10 mouse cellular contexts compared by ENCODE assay signal in the genomic region with DNA sequence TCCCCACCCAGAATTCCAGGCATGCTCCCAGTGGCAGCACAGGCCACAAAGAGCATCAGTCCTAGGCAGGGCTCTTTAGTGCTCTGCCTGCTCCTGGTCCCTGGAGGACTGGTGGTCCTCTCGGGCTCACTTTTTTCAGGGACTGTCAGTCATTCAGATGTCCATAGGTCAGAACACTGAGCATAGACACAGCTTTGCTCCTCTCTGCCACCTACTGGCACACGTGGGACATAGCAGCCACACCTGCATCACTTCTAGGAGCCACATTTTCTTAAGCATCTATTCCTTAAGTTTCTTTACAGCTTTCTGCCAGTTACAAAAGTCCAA. TPM values are rescaled to one million over a fixed set of nuclear protein-coding genes. Genes with fewer than 3 reads are reported as not detected.
A peak's percentile ranks its signal among the peaks of the same experiment; 100 is the strongest.
DNase-seq lines count a peak whose midpoint lies in the region; ATAC-seq lines count a peak whose summit lies in the region.
"Had no signal": no experiment of that assay in that cellular context is flagged by ENCODE, and none has a peak within 500 bp of the region (broad histone marks: within the 10 kb centered on the region; RNA-seq: fewer than 3 reads in every experiment).

No protein-coding gene starts in this region.

- no peaks in the 10 kb centered on the region for H3K9me3 ChIP-seq in liver, embryonic 11.5 days (ENCODE audit: control insufficient read depth, low read length)
- no peaks in the 10 kb centered on the region for H3K9me3 ChIP-seq in hindbrain, embryonic 15.5 days

- no peak overlapping the region for H3K27ac ChIP-seq in liver, embryonic 11.5 days (ENCODE audit: low read depth, low read length)
- no peak overlapping the region for H3K27ac ChIP-seq in hindbrain, embryonic 15.5 days (replicated peaks)

- ATAC-seq in liver, embryonic 11.5 days (replicated peaks; ENCODE audit: low FRiP score): no peak
- peak; percentile 50 for ATAC-seq in common myeloid progenitor, adult 5-6 weeks (replicated peaks; ENCODE audit: low read depth, poor library complexity, severe bottlenecking)
- peak; percentile 49; the same call in 1 of the 2 replicates for ATAC-seq in hindbrain, embryonic 15.5 days (ENCODE audit: low FRiP score, low read depth)
- ATAC-seq in monocyte, adult 5-6 weeks (replicated peaks; ENCODE audit: insufficient number of reproducible peaks, low FRiP score, low TSS enrichment, poor library complexity, severe bottlenecking): no peak

- no peaks in the 10 kb centered on the region for H3K36me3 ChIP-seq in liver, embryonic 11.5 days (ENCODE audit: control insufficient read depth, insufficient read depth, low read length)
- no peaks in the 10 kb centered on the region for H3K36me3 ChIP-seq in hindbrain, embryonic 15.5 days

- WGBS in liver, embryonic 11.5 days: 13% methylated on average over 2 of the region's 2 CpGs
- WGBS in hindbrain, embryonic 15.5 days: 11% methylated on average over 2 of the region's 2 CpGs

- H3K4me3 ChIP-seq in liver, embryonic 11.5 days (ENCODE audit: low read depth, low read length): no peak overlapping the region
- H3K4me3 ChIP-seq in hindbrain, embryonic 15.5 days: no peak overlapping the region

- no peak overlapping the region for H3K9ac ChIP-seq in liver, embryonic 11.5 days (ENCODE audit: low read depth, low read length)
- no peak overlapping the region for H3K9ac ChIP-seq in hindbrain, embryonic 15.5 days

- no peaks in the 10 kb centered on the region for H3K27me3 ChIP-seq in liver, embryonic 11.5 days (replicated peaks; ENCODE audit: control insufficient read depth, insufficient read depth, low read length)
- H3K27me3 ChIP-seq in hindbrain, embryonic 15.5 days: no peaks in the 10 kb centered on the region

- H3K4me1 ChIP-seq in liver, embryonic 11.5 days (replicated peaks; ENCODE audit: control insufficient read depth, insufficient read depth, low read length): no peaks in the 10 kb centered on the region
- H3K4me1 ChIP-seq in hindbrain, embryonic 15.5 days (replicated peaks): peaks cover 5% of the 10 kb centered on the region; the same call in 1 of the 2 replicates

- no peak overlapping the region for H3K4me2 ChIP-seq in liver, embryonic 11.5 days
- H3K4me2 ChIP-seq in hindbrain, embryonic 15.5 days: 0 out of 2 replicates have a peak overlapping the region, but pooled peaks have one; percentile 59

- peak; percentile 12 for DNase-seq in liver
- no peak for DNase-seq in liver, embryonic 11.5 days (ENCODE audit: low spot score)
- peak; percentile 32 for DNase-seq in retina, postnatal 1 day
- DNase-seq in gastrocnemius, postnatal 25 days: no peak
- no peak for DNase-seq in spleen, postnatal 14 days (ENCODE audit: low spot score in 2 of 2)

RNA-seq across cellular contexts. Expression of a gene that starts 12.6 kb away (rescaled TPM):
- polyA plus RNA-seq in liver, embryonic 11.5 days (2014; fragmentation: Nextera tagmentation; extraction: Ambion mirVana): not detected in 2 replicates
- total RNA-seq in common myeloid progenitor, adult 5-6 weeks (2017): not detected in 2 replicates
- polyA plus RNA-seq in hindbrain, embryonic 15.5 days (2015; fragmentation: Nextera tagmentation; extraction: Ambion mirVana): 1.7 TPM in 2 replicates
- not detected in 3 replicates for total RNA-seq in monocyte, adult 5-6 weeks (2017)
- 10 to 100 TPM in 1 of 2 experiments, 1 to 10 TPM in 1; 2.4 to 14.9 TPM for total RNA-seq in gastrocnemius, postnatal 25 days (2021)
- polyA plus RNA-seq: stomach, embryonic 14.5 days had no signal

RNA-seq across cellular contexts. Expression of a gene that starts 54.0 kb away (rescaled TPM):
- 1.3 and 1.4 TPM in 2 replicates for polyA plus RNA-seq in liver, embryonic 11.5 days (2014; fragmentation: Nextera tagmentation; extraction: Ambion mirVana)
- not detected in 2 replicates for total RNA-seq in common myeloid progenitor, adult 5-6 weeks (2017)
- polyA plus RNA-seq in hindbrain, embryonic 15.5 days (2015; fragmentation: Nextera tagmentation; extraction: Ambion mirVana): 0.16 and 0.21 TPM in 2 replicates
- not detected in 3 replicates for total RNA-seq in monocyte, adult 5-6 weeks (2017)
- total RNA-seq in gastrocnemius, postnatal 25 days (2021): under 1 TPM in 1 of 2 experiments, not detected in 1; 0.20 TPM
- polyA plus RNA-seq: large intestine, adult 2 months had no signal

Comparison
In these comparisons a context has a peak if more than half of its experiments do, and no peak if none do; other contexts are left out.
1. DNase-seq: peak in liver (single experiment) and retina, postnatal 1 day (single experiment); none in liver, embryonic 11.5 days (single experiment), gastrocnemius, postnatal 25 days (single experiment) and spleen, postnatal 14 days (0 of 2).
2. ATAC-seq: peak in common myeloid progenitor, adult 5-6 weeks (single experiment) and hindbrain, embryonic 15.5 days (single experiment); none in liver, embryonic 11.5 days (single experiment) and monocyte, adult 5-6 weeks (single experiment).